Mouse (Mus musculus) urinary bladder, postnatal 4 days (tissue): ENCODE data around the gene Zfp324.
"Not testable (repeated sequence)": the region's sequence is repeated elsewhere in the genome, so short reads cannot be mapped to it uniquely, and the experiment has no call there.

ENCODE experiments used
- DNase-seq, 2 experiments: peaks; one replicate each; pipeline ENCODE4 v3.0.0; 2021 to 2022; ENCODE audit warnings: low spot score in 2 of 2

Zfp324 gene

GRCm38 (mm10) chr7:12965678-12966091 lies at the start of gene Zfp324:
TSS of gene Zfp324 (plus strand) at chr7:12965838.
- peak; percentile 84 to 90 for DNase-seq

DNA sequence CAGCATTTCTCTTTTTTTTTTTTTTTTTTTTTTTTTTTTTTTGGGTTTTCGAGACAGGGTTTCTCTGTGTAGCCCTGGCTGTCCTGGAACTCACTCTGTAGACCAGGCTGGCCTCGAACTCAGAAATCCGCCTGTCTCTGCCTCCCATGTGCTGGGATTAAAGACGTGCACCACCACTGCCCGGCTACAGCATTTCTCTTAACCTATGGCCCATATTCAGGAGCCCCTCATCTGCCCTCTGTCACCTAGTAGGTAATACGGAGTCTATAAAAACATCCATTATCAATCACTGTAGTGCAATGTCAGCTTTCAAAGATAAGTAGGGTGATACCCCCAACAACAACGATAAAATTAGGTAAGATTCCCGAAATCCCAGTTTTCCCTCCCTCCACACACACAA lies 45.1 kb upstream of the Zfp324 start:
- not testable (repeated sequence) for DNase-seq

- DNase-seq, result no peak
Observed at GRCm38 (mm10) chr7:12921318-12921704, 44.3 kb upstream of the Zfp324 start.

DNA sequence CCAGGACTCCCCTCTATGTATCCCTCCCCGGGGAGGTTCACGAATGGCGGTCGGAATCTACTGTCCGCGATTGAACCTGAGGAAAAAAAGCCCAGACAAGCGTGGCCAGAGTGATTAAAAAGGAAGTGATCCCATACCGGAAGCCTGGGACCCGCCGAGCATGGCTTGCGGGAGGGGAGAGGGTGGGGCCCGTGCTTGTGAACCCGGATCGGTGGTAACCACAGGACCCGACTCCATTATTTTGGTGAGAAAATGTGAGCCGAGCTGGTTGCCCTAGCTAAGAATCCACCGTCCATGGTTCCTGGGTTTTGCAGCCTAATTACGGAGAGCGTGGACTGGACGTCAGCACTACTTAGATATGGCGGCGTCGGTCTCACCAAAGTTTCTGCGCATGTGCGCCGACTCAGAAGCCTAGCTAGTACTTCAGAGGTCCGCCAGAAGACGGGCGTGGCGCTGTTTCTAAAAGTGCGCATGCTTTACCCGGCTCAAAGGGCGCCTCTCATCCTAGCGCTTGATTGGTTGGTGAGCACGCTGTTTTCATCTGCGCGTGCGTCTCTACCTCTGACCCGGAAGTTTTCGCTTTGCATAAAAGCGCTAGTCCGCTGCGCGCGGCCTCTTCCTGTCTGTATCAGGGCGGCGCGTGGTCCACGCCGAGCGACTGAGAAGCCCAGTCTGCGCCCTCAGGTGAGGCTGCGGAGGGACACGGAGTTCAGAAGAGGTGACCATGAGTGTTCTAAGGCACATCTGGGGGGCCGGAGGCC lies 43.8 kb upstream of the Zfp324 start, which contains the start of gene Rps5:
Gene Rps5, plus strand, starts transcription at position 586 of the 761 bp plus-strand sequence.
- DNase-seq, result peak; percentile 97

GRCm38 (mm10) chr7:12922729-12923128 lies 42.9 kb upstream of the Zfp324 start:
- no peak for DNase-seq

- DNase-seq, result no peak
Observed at GRCm38 (mm10) chr7:12926316-12926715, 39.3 kb upstream of the Zfp324 start.

DNA sequence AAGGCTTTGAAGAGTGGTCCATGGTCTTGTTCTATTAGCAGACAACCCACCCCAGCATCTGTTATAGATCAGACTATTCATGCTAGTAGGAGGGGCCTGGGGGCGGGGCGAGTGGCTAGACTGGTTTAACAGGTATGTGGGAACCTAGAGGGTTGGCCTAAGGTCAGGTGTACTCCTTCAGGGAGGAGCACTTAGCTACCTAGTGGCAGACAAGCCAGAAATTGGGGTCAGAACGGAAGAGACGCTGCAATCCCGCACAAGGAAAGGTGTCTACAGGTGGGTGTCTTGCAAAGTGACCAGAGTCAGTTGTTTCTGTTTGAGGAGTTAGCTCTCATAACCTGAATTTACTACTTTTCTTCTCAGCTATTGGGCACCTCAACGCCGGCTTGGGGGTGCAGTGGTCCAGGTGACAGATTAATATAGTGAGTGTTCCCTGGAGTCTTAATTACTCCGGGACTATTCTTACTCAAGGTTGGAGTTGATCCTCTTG lies 38.4 kb upstream of the Zfp324 start, which contains the start of gene Rnf225:
Gene Rnf225, plus strand, starts transcription at position 226 of the 490 bp plus-strand sequence.
- DNase-seq, result peak; percentile 54 to 78

- DNase-seq, result no peak
Observed at GRCm38 (mm10) chr7:12927693-12928589, 37.7 kb upstream of the Zfp324 start.

DNA sequence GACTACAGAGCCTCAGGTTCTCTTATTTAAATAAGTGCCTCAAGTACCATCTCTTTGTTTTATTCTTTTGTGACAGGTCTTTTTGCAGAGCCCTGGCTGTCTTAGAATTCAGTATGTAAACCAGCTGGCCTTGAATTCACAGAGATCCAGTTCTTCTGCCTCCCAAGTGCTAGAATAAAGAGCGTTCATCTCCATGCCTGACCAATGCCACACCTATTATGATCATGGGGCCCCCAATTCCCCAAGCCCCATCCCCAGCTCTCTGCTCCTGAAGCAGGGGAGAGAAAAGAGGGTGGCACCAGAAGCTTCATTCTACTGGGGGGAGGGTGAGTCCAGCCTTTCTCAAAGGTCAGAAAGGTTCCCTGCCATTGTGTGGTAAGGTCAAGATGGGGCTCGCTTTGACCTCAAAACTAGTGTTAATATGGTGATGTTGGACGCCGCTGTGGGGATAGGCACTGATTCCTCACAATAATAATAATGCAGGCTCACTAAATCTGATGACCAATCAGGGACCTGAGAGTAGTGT lies 32.0 kb upstream of the Zfp324 start:
- DNase-seq, result no peak

GRCm38 (mm10) chr7:12934808-12935207 lies 30.8 kb upstream of the Zfp324 start:
- DNase-seq, result no peak

DNA sequence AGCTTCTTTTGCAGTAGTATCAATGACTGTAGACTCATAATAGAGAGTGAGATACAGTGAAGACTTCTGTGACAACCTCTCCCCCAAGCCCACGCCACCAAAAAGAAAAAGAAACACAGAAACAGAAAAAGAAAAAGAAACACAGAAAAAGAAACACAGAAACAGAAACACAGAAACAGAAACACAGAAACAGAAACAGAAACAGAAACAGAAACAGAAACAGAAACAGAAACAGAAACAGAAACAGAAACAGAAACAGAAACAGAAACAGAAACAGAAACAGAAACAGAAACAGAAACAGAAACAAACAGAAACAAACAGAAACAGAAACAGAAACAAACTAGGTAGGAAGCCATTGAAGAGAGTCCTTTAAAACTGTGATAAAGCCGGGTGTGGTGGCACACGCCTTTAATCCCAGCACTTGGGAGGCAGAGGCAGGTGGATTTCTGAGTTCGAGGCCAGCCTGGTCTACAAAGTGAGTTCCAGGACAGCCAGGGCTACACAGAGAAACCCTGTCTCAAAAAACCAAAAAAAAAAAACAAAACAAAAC lies 28.3 kb upstream of the Zfp324 start:
- not testable (repeated sequence) for DNase-seq

DNA sequence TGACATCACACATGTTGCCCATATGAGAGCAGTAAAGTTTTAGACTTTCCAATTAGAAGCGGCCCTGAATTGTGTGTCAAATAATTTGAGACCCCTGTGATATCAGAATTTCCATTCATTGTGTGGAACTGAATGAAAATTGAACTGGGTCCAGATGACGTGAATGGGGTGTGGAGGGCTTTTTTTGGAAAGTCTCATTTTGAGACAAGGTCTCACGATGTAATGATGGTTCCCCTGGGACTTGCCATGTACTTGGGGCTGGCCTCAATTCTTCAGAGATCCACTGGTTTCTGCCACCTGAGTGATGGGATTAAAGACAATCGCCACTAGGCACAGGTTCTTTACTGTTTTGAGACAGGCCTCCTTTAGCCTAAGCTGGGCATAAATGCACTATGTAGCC lies 25.0 kb upstream of the Zfp324 start:
- DNase-seq, result no peak

- no peak for DNase-seq
Observed at GRCm38 (mm10) chr7:12943488-12943887, 22.1 kb upstream of the Zfp324 start.

- DNase-seq, result peak; percentile 88 to 90
Observed at GRCm38 (mm10) chr7:12949032-12949871, 16.4 kb upstream of the Zfp324 start.

DNA sequence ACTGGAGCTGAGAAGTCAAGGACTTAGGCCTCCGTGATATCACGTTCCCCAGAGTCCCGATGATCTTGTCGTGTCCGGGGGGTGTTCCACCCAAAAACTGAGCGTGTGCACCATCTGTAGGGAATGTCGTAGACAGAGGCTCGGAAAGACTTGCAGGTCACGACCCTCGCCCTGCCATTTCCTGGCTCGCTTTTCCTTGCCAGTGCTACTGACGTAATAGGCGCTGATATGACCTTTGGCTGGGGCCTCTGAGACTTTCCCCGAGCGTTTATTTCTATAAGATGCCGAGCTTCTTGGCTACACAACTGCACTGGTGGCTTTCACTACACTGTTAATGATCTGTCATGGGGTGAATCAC lies 15.8 kb upstream of the Zfp324 start:
- DNase-seq, result no peak

GRCm38 (mm10) chr7:12954896-12955295 lies 10.7 kb upstream of the Zfp324 start:
- no peak for DNase-seq

GRCm38 (mm10) chr7:12957511-12957910 lies 8.1 kb upstream of the Zfp324 start:
- DNase-seq, result no peak

DNA sequence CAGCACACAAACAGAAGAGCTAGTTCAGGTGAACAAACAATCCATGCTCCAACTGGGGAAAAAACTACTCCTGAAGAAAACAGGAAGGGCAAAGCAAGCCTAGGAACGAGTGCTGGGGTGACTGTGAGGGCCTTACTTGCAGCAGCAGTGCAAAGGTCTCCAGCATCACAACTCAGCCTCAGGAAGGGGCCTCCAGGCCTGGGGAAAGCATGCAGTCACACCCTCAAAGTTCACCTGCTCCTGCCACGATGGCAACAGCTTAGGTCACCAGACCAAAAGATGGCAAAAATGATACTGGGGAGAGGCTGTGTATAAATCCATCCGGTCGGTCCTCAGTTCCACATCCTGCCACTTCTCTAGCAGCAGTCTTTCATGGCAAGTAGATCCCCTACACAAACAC lies 6.7 kb upstream of the Zfp324 start:
- no peak for DNase-seq

GRCm38 (mm10) chr7:12959718-12960117 lies 5.9 kb upstream of the Zfp324 start:
- DNase-seq, result no peak

DNA sequence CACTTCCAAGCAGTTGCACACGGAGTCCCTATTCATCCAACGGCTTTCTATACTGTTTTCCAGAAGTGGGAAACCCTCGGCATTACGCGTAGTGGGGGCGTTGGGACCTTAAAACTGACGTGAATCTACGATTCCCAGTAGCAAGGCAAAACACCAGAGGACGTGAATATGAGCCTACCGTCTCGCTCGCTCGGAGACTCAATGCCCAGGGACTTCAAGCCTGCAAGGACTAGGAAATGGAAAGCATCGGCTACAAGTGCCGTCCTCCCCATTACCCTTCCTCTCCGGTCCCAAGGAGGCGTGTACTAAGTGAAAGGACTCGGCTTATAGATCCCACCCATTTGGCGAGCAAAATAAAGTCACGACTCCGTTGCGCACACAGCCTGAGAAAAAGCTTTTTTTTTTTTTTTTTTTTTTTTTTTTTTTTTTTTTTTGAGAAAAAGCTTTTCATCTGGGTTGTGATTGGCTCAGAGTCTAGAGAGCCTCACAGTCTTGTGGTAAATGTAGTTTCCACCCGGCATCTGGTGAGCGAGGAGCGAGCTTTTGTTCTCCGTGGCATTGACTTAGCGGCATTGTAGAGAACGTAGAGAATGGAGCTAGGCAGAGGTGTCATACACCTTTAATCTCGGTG lies 4.0 kb upstream of the Zfp324 start:
- DNase-seq, result no peak
